Mouse (Mus musculus): ENCODE data around the gene Mbnl1.
"Not testable (repeated sequence)": the region's sequence is repeated elsewhere in the genome, so short reads cannot be mapped to it uniquely, and the experiment has no call there.

The Mbnl1 gene

DNA sequence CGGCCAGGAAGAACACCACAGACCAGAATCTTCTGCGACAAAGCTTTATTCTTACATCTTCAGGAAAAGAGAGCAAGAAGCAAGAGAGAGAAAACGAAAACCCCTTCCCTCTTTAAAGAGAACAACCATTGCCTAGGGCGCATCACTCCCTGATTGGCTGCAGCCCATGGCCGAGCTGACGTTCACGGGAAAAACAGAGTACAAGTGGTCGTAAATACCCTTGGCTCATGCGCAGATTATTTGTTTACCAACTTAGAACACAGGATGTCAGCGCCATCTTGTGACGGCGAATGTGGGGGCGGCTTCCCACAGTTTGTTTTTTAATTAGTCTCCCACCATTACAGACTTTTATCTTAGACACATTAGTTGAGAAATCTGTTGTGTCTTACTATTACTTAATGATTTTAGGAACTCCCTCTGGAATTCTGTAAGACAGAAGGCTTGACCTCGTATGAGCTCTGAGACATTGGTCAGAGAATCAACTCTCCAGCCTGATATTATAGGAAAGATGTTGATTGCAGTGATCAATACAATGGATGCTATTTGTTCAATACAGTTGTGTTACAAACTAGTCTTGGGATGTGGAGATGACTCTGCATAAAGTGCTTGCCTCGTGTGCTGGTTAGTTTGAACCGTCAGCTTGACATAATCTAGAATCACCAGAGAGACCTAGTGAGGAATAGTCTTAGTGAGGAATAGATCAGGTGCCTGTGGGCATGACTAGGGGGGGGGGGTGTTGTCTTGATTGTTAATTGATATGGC is 22.3 kb downstream of the Mbnl1 start:
- DNase-seq (ENCODE audit: low read depth) = not testable (repeated sequence)

DNA sequence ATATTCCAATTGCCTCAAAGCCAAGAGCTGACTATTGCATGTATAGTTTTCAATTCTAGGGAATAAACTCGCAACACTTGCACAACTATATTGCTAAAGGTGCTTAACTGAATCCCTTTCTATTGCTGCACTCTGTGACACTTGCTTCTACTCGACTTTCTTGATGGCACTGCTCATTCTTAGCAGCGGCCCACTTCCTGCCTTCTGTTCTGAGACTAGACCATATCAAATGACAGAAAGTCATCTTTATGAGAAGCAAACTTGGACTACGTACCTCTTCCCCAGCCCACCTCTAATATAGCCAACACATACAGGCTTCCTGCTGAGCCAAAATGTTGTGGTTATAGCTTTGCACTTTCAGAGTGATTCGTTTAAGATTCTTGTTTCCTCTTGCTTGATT is 23.6 kb downstream of the Mbnl1 start:
- DNase-seq (ENCODE audit: low read depth) = no peak

DNA sequence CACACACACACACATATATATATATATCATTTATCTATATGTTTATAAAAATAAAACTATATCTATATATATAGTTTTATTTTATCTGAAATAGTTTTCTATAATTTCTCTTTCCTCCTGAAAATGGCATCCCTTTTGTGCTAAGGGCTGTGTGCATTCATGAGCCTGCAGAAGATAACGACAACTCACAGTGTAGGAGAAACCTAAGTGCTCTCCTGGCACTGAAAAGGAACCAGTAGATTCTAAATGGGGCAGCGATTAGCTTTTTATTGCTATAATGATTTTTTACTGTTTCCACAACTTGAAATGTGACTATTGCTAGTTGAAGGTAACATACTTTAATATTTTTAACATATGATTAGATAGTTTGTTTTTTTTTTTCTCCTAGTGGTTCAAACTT is 25.5 kb downstream of the Mbnl1 start:
- no peak for DNase-seq (ENCODE audit: low read depth)

DNA sequence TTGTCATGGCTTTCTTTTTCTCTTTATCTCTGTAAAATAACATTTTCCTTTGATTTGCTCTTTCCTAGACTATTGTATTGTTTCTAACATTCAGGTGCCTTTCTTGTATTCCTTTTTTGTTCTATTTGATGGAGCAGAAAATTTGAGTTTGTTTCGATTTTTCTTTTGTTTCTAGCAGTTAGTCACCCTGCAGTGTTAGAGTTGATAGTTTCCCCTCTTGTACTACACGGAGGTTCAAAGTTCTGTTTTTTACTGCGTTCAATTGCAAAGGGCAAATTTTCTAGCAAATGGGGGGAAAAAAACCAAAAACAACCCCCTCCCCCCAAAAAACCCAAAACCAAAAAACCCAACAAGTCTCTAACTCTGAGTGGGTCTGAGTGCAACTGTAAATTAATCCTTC is 26.0 kb downstream of the Mbnl1 start:
- DNase-seq (ENCODE audit: low read depth) = no peak

DNA sequence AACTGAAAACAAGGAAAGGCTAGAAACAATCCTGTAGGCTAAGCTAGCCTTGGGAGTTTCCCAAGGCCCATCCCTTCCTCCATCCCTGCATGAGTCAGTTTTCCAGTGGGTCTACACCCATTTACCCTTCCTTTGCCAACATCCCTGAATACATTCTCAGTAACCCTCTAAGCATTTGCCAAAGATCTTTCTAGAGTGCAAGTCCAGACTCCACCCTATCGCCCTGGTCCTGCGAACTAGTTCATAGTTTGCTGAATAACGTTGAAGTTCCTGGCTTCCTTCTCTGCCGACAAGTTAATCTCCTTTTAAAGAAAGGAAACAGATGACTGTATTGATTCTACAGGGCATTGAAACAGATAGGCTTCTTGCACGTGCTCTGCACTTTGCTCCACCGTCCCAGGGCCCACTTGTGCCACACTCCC is 26.5 kb downstream of the Mbnl1 start:
- DNase-seq (ENCODE audit: low read depth) = no peak

- DNase-seq (ENCODE audit: low read depth) = no peak
Measured at GRCm38 (mm10) chr3:60499718-60500450, 27.3 kb downstream of the Mbnl1 start.

DNA sequence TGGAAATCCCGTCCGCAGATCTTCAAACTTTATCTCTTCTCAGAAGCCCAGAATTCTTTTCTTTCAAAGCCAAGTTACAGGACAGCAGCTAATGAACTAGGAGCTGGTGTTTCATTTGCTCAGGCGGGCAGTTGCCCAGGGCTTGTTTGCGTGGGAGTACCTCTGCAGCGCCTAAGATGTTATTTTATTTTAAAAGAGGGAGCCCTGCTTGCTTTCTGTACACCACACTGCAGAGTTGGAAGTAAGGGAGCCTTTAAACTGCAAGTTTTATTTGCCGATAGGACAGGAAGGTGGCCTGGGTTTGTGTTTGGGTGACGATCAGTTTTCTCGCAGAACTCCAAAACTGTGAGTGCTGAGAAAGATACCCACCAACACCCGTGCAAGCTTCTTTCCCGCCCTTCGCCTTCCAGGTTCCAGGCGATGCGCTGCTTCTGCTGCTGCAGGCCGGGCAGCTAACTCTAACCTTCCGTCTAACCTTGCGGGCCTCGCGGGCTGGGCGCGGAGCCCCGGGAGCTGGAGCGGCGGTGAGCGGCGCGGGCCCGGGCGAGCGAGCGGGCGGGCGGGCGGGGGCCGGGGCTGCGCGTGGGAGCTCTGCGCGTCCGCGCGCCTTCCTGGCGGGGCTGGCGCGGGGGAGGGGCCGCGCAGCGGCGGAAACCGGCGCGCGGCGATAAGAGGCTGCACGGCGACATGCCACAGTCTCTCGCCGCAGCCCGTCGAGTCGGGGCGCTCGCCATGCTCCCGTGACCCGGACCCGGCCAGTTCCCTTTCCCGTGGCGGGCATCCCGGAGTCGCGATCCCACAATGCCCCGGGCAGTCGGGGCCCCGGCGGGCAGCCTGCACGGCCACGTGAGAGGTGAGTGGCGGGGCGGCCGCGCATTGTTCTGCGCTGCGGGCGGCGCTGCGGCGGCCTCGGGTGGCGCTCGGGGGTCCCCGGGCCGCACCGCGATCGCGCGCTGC is 28.2 kb downstream of the Mbnl1 start:
- no peak for DNase-seq (ENCODE audit: low read depth)

GRCm38 (mm10) chr3:60501561-60502151 is 29.0 kb downstream of the Mbnl1 start:
- DNase-seq (ENCODE audit: low read depth) = no peak

DNA sequence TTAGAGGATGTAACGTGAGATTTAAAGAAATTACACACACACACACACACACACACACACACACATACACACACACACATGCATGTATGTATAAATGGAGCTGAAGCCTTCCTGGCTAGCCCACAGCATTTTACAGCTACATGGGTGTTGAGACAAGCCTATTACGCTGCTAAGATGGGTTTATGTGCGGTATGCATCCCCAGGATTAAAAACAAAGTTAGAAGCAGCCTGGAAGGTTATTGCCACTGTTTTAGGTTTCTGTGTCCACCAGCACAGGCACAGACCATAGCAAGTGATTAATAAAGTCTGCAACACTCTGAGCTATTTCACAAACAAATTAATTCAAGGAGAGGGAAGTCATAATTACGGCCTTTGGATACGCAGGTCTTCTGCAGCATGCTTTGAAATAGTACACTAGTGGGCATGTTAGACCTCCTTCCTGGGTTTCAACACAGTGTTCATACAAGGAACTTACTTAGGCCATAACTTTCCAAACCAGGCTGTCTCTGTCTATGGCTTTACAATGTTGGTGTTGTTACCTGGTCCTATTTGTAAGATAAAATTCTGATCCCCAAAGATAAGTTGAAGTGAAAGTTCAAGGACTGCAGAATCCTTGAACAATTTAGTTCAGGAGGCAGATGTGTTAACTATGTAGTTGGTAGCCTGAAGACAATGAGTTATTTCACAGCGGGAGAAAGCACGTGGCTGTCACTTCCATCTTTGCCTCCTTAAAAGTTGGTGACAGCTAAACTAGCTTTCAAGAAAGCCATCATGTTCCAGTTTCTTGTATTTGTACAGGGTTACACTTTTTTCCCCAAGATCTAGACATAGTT is 29.7 kb downstream of the Mbnl1 start:
- DNase-seq (ENCODE audit: low read depth) = no peak

DNA sequence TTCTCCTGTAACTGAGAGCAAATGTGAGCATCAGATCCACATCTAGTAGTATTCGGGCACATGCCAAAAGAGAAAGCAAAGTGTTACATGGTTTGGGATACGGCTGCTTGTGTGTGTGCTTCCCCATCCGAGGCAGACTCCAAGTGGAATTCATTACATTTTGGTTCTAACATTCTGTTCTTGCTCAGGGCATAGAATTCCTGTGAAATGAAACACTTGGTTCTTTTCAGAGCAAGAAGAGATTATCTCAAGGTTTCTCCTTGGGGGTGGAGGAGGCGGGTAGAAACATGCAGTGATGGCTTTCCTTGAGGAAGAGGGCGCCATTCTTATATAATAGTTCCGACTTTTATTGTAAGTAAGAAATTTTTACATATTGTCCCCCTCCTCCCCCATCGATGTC is 30.6 kb downstream of the Mbnl1 start:
- DNase-seq (ENCODE audit: low read depth) = no peak

GRCm38 (mm10) chr3:60504775-60505430 is 32.3 kb downstream of the Mbnl1 start:
- DNase-seq (ENCODE audit: low read depth) = no peak

- DNase-seq (ENCODE audit: low read depth) = no peak
Measured at GRCm38 (mm10) chr3:60506821-60507220, 34.2 kb downstream of the Mbnl1 start.

DNA sequence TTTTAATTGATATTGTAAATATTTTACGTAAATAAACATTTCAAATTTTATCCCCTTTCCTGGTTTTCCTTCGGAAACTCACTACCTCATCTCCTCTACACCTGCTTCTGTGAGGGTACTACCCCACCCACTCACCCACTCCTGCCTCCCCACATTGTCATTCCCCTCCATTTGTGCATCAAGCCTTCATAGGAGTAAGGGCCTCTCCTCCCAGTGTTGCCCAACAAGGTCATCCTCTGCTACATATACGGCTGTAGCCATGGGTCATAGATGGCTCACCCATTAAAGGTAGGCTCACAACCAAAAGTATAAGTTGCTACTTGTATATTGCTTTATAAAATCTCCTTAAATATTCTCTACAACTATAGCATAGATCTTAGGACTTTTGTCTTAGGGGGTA is 34.9 kb downstream of the Mbnl1 start:
- no peak for DNase-seq (ENCODE audit: low read depth)

DNA sequence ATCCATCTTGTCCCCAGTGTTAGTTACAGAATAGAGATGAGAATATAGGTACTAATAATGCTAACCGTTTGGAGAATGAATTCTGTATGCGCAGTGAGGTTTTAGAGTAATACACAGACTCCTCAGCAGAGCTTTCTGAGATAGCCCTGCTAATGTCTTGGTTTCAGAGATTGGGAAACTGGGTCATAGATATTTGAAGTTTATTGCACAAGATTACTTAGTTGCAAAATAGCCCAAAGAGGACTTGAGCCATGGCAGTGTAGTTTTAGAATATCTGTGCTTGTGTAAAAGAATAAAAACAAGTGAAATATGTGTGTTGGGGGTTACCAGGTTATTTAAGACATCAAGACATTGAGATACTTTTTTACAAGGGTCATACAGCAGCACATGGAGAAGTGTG is 35.3 kb downstream of the Mbnl1 start:
- no peak for DNase-seq (ENCODE audit: low read depth)

DNA sequence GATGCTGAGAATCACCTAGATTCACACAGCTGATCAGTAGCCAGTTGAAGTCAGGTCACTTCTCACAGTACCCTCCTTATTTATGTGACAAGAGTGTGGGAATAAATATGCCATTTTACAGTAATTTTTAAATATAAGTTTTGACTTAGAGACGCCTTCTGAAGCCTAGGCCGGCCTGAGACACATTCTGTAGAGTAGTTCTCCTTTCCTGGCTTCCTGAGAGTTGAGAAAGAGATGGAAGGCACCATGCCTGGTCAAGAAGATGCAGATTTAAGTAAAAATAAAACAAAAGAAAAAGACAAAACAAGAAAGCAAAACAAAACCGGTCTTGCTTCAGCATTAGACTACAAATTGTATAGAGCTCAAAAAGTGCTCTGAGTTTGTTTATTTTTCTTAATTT is 38.6 kb downstream of the Mbnl1 start:
- no peak for DNase-seq (ENCODE audit: low read depth)

GRCm38 (mm10) chr3:60513337-60513736 is 40.7 kb downstream of the Mbnl1 start:
- no peak for DNase-seq (ENCODE audit: low read depth)

GRCm38 (mm10) chr3:60513746-60514145 is 41.1 kb downstream of the Mbnl1 start:
- no peak for DNase-seq (ENCODE audit: low read depth)

GRCm38 (mm10) chr3:60515430-60515829 is 42.8 kb downstream of the Mbnl1 start:
- DNase-seq (ENCODE audit: low read depth) = no peak

- DNase-seq (ENCODE audit: low read depth) = no peak
Measured at GRCm38 (mm10) chr3:60516054-60516674, 43.5 kb downstream of the Mbnl1 start.

GRCm38 (mm10) chr3:60517234-60517787 is 44.7 kb downstream of the Mbnl1 start:
- DNase-seq (ENCODE audit: low read depth) = no peak

Data from c-Kit-positive CD71-positive TER-119-negative erythroid progenitor cells, embryonic 14.5 days (primary cell).